Comparison of ENCODE assay signal across 24 mouse cellular contexts in the genomic region with DNA sequence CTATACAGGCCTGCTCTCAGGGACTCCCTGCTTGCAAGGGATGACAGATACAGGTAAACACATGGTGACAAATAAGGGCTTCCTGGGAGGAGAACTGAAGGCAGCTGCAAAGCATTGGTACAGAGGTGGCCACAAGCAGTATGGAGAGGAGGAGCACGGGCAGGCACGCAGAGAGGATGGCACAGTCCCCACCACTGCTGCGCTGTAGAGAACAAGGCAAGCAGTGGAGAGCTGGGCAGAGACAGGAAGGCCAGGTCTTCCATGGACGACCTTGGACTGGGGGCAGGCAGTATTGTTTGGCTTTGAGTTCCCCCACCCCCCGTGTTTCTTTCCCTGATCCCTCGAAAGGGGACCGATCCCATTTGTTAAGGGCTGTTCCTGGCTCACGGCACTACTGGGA. TPM values are rescaled to one million over a fixed set of nuclear protein-coding genes. Genes with fewer than 3 reads are reported as not detected.
"Had no signal": no experiment of that assay in that cellular context is flagged by ENCODE, and none has a peak within 500 bp of the region (broad histone marks: within the 10 kb centered on the region; RNA-seq: fewer than 3 reads in every experiment).

No protein-coding gene starts in this region.

- H3K4me2 ChIP-seq: lung, embryonic 15.5 days; midbrain, embryonic 12.5 days; neural tube, embryonic 13.5 days; neural tube, embryonic 15.5 days had no signal

- H3K27me3 ChIP-seq: lung, embryonic 15.5 days; megakaryocyte, embryonic 14.5 days; midbrain, embryonic 12.5 days; neural tube, embryonic 13.5 days; neural tube, embryonic 15.5 days had no signal

- DNase-seq: liver, postnatal 0 days; lung, adult 2 months; lung, postnatal 14 days; lung, postnatal 36 days; midbrain, embryonic 14.5 days; retina, postnatal 1 day; right cerebral cortex, adult 18-20 months; right cerebral cortex, postnatal 25 days; right cerebral cortex, postnatal 4 days; spleen, adult 18-20 months; thymus, adult 18-20 months; thymus, postnatal 14 days; thymus, postnatal 36 days had no signal

- H3K4me3 ChIP-seq: lung, embryonic 15.5 days; megakaryocyte, embryonic 14.5 days; midbrain, embryonic 12.5 days; neural tube, embryonic 13.5 days; neural tube, embryonic 15.5 days had no signal

- H3K27ac ChIP-seq: lung, embryonic 15.5 days; macrophage; midbrain, embryonic 12.5 days; neural tube, embryonic 13.5 days; neural tube, embryonic 15.5 days had no signal

- H3K9me3 ChIP-seq: lung, embryonic 15.5 days; megakaryocyte, embryonic 14.5 days; midbrain, embryonic 12.5 days; neural tube, embryonic 13.5 days; neural tube, embryonic 15.5 days had no signal

- ATAC-seq: liver, postnatal 0 days; lung, postnatal 0 days; midbrain, embryonic 16.5 days had no signal

- H3K4me1 ChIP-seq: lung, embryonic 15.5 days; midbrain, embryonic 12.5 days; neural tube, embryonic 13.5 days had no signal

- H3K9ac ChIP-seq: liver, postnatal 0 days; lung, embryonic 15.5 days; midbrain, embryonic 12.5 days; neural tube, embryonic 13.5 days; neural tube, embryonic 15.5 days had no signal

RNA-seq across cellular contexts. Expression of gene Iqch, which starts 42.8 kb away (rescaled TPM):
- total RNA-seq: megakaryocyte progenitor cell, adult 5-6 weeks; monocyte, adult 5-6 weeks had no signal
- polyA plus RNA-seq: macrophage; midbrain, embryonic 12.5 days; small intestine, adult 2 months had no signal
